In the genomic region with DNA sequence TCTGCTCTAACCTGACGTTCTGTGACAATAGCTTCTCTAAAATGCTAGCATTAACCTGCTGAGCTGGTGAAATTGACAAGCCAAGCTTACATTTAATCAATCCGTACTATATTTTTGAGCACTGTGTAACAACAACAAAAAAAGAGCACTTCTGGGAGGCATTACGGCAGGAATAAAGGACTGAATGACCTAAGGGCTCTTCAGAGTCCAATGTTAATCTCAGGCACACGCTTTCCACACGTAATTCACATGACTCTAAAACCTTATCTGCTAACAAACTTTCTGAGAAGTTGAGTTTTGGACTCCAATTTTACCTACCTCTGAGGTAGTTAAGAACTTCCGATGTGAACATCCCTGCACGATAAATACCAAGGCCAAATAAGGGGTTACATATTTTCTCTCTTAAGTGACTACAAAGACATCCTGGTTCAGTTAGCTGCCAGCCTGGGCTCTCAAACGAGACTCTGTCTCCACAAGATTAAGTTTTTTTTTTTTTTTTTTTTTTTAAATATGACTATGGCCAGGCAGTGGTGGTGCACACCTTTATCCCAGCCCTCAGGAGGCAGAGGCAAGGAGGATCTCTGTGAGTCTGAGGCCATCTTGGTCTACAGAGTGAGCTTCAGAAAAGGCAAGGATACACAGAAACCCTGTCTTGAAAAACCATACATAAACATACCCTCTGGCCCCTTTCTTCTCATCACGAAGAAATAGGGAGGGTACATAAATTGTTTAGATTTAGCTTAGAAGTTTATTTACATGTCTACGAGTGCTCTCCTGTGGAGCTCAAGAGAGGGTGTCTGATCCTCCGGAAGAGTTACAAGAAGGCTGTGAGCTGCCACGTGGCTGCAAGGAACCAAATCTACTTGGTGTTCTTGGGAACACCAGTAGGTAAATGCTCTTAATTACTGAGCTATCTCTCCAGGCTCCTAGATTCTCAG, we compare ENCODE assay signal across 9 mouse cellular contexts. TPM values are rescaled to one million over a fixed set of nuclear protein-coding genes. Genes with fewer than 3 reads are reported as not detected.
DNase-seq lines count a peak whose midpoint lies in the region; ATAC-seq and TF ChIP-seq lines count a peak whose summit lies in the region.
"Had no signal": no experiment of that assay in that cellular context is flagged by ENCODE, and none has a peak within 500 bp of the region (broad histone marks: within the 10 kb centered on the region; RNA-seq: fewer than 3 reads in every experiment).

No protein-coding gene starts in this region.

- H3K4me2 ChIP-seq in kidney, postnatal 0 days (ENCODE audit: low read length): peak overlapping the region; percentile 72
- peak overlapping the region; percentile 75 for H3K4me2 ChIP-seq in forebrain, embryonic 16.5 days (ENCODE audit: low read length)
- H3K4me2 ChIP-seq in liver, postnatal 0 days (ENCODE audit: low read depth, low read length): peak overlapping the region; percentile 78

- ATAC-seq in kidney, postnatal 0 days (replicated peaks; ENCODE audit: low FRiP score, low read depth): no peak
- no peak for ATAC-seq in forebrain, embryonic 16.5 days
- no peak for ATAC-seq in liver, postnatal 0 days

- H3K36me3 ChIP-seq in kidney, postnatal 0 days (ENCODE audit: insufficient read depth, low read length): peaks cover 18% of the 10 kb centered on the region; the same call in 1 of the 2 replicates
- peaks cover 26% of the 10 kb centered on the region for H3K36me3 ChIP-seq in forebrain, embryonic 16.5 days (ENCODE audit: control insufficient read depth, insufficient read depth)
- peaks cover 44% of the 10 kb centered on the region for H3K36me3 ChIP-seq in liver, postnatal 0 days (replicated peaks; ENCODE audit: insufficient read depth, low read length)

- H3K4me3 ChIP-seq in kidney, postnatal 0 days (replicated peaks; ENCODE audit: low read depth, low read length): peak overlapping the region; percentile 93
- H3K4me3 ChIP-seq in forebrain, embryonic 16.5 days (replicated peaks; ENCODE audit: low read length): peak overlapping the region; percentile 80
- peak overlapping the region; percentile 92 for H3K4me3 ChIP-seq in liver, postnatal 0 days (ENCODE audit: low read depth, low read length)

- TF ChIP-seq CTCF in kidney, postnatal 0 days (IDR thresholded peaks at IDR 0.05; ENCODE audit: low read depth): no peak
- TF ChIP-seq CTCF in liver, postnatal 0 days (IDR thresholded peaks at IDR 0.05; ENCODE audit: low read depth): no peak

- peak overlapping the region; percentile 89 for H3K9ac ChIP-seq in kidney, postnatal 0 days (ENCODE audit: low read depth, low read length)
- H3K9ac ChIP-seq in forebrain, embryonic 16.5 days (replicated peaks; ENCODE audit: low read depth, low read length): peak overlapping the region; percentile 88
- H3K9ac ChIP-seq in liver, postnatal 0 days (replicated peaks): peak overlapping the region; percentile 90

- H3K27me3 ChIP-seq in kidney, postnatal 0 days (ENCODE audit: insufficient read depth, low read length): no peaks in the 10 kb centered on the region
- H3K27me3 ChIP-seq in forebrain, embryonic 16.5 days (replicated peaks; ENCODE audit: control insufficient read depth, insufficient read depth, low read length): no peaks in the 10 kb centered on the region
- no peaks in the 10 kb centered on the region for H3K27me3 ChIP-seq in liver, postnatal 0 days (ENCODE audit: insufficient read depth, low read length)

- WGBS in kidney, postnatal 0 days: 14% methylated on average over 12 of the region's 12 CpGs
- 27% methylated on average over 12 of the region's 12 CpGs for WGBS in forebrain, embryonic 16.5 days
- 11% methylated on average over 12 of the region's 12 CpGs for WGBS in liver, postnatal 0 days (ENCODE audit: insufficient replicate concordance)

- peaks cover 9% of the 10 kb centered on the region; the same call in 1 of the 2 replicates for H3K4me1 ChIP-seq in kidney, postnatal 0 days (replicated peaks; ENCODE audit: insufficient read depth, low read length)
- peaks cover 21% of the 10 kb centered on the region for H3K4me1 ChIP-seq in forebrain, embryonic 16.5 days (replicated peaks; ENCODE audit: control insufficient read depth, insufficient read depth, low read length)
- peaks cover 22% of the 10 kb centered on the region for H3K4me1 ChIP-seq in liver, postnatal 0 days (ENCODE audit: insufficient read depth)

- H3K9me3 ChIP-seq in kidney, postnatal 0 days (replicated peaks; ENCODE audit: low read length): no peaks in the 10 kb centered on the region
- H3K9me3 ChIP-seq in forebrain, embryonic 16.5 days (ENCODE audit: control insufficient read depth, low read length): no peaks in the 10 kb centered on the region
- no peaks in the 10 kb centered on the region for H3K9me3 ChIP-seq in liver, postnatal 0 days (ENCODE audit: low read length)

- 0 out of 2 replicates have a peak overlapping the region, but pooled peaks have one; percentile 85 for H3K27ac ChIP-seq in kidney, postnatal 0 days
- H3K27ac ChIP-seq in forebrain, embryonic 16.5 days (ENCODE audit: low read length): no peak overlapping the region
- peak overlapping the region; percentile 90 for H3K27ac ChIP-seq in liver, postnatal 0 days (ENCODE audit: low read depth)

- DNase-seq in kidney, postnatal 0 days (ENCODE audit: low spot score): peak; percentile 52
- DNase-seq in kidney, adult 18-20 months: no peak
- peak; percentile 32 for DNase-seq in Muller cell, postnatal 12 days (ENCODE audit: inconsistent ontology term)
- no peak for DNase-seq in liver, postnatal 0 days
- DNase-seq in adrenal gland, postnatal 25 days: no peak
- DNase-seq in cerebellum, adult 9-10 months: no peak
- no peak for DNase-seq in urinary bladder, adult 2 months (ENCODE audit: low spot score)

- TF ChIP-seq EP300 in liver, postnatal 0 days (IDR thresholded peaks at IDR 0.05; ENCODE audit: low read depth): no peak

RNA-seq across cellular contexts. Expression of a gene that starts 1.2 kb away (rescaled TPM):
- polyA plus RNA-seq in kidney, postnatal 0 days (2015; fragmentation: Nextera tagmentation; extraction: Ambion mirVana): 289 and 348 TPM in 2 replicates
- polyA plus RNA-seq in forebrain, embryonic 16.5 days (2015; fragmentation: Nextera tagmentation; extraction: Ambion mirVana): 211 and 233 TPM in 2 replicates
- polyA plus RNA-seq in liver, postnatal 0 days (2015; fragmentation: Nextera tagmentation; extraction: Ambion mirVana): 132 and 146 TPM in 2 replicates
- 146 and 153 TPM in 2 replicates for total RNA-seq in adrenal gland, postnatal 25 days (2021)
- 64.4 and 92.3 TPM in 2 replicates for polyA plus RNA-seq in urinary bladder, adult 2 months (2012; rRNA removed)

RNA-seq across cellular contexts. Expression of a gene that starts 1.4 kb away (rescaled TPM):
- polyA plus RNA-seq in kidney, postnatal 0 days (2015; fragmentation: Nextera tagmentation; extraction: Ambion mirVana): 24.1 and 27.7 TPM in 2 replicates
- polyA plus RNA-seq in forebrain, embryonic 16.5 days (2015; fragmentation: Nextera tagmentation; extraction: Ambion mirVana): 42.3 and 47.1 TPM in 2 replicates
- polyA plus RNA-seq in liver, postnatal 0 days (2015; fragmentation: Nextera tagmentation; extraction: Ambion mirVana): 10.1 and 13.1 TPM in 2 replicates
- 20.4 and 23.6 TPM in 2 replicates for total RNA-seq in adrenal gland, postnatal 25 days (2021)
- 18.1 and 23.0 TPM in 2 replicates for polyA plus RNA-seq in urinary bladder, adult 2 months (2012; rRNA removed)

RNA-seq across cellular contexts. Expression of a gene that starts 29.6 kb away (rescaled TPM):
- 130 and 132 TPM in 2 replicates for polyA plus RNA-seq in kidney, postnatal 0 days (2015; fragmentation: Nextera tagmentation; extraction: Ambion mirVana)
- polyA plus RNA-seq in forebrain, embryonic 16.5 days (2015; fragmentation: Nextera tagmentation; extraction: Ambion mirVana): 116 and 131 TPM in 2 replicates
- polyA plus RNA-seq in liver, postnatal 0 days (2015; fragmentation: Nextera tagmentation; extraction: Ambion mirVana): 41.3 and 42.0 TPM in 2 replicates
- total RNA-seq in adrenal gland, postnatal 25 days (2021): 67.9 and 83.8 TPM in 2 replicates
- polyA plus RNA-seq in urinary bladder, adult 2 months (2012; rRNA removed): 52.6 and 53.9 TPM in 2 replicates

RNA-seq across cellular contexts. Expression of a gene that starts 52.1 kb away (rescaled TPM):
- not detected in 2 replicates for polyA plus RNA-seq in kidney, postnatal 0 days (2015; fragmentation: Nextera tagmentation; extraction: Ambion mirVana)
- polyA plus RNA-seq in forebrain, embryonic 16.5 days (2015; fragmentation: Nextera tagmentation; extraction: Ambion mirVana): not detected in 2 replicates
- polyA plus RNA-seq in liver, postnatal 0 days (2015; fragmentation: Nextera tagmentation; extraction: Ambion mirVana): not detected in 2 replicates
- total RNA-seq in adrenal gland, postnatal 25 days (2021): not detected in 2 replicates
- polyA plus RNA-seq in urinary bladder, adult 2 months (2012; rRNA removed): not detected in 2 replicates
- polyA plus RNA-seq: gonadal fat pad, adult 2 months had no signal

RNA-seq across cellular contexts. Expression of a gene that starts 54.3 kb away (rescaled TPM):
- polyA plus RNA-seq in kidney, postnatal 0 days (2015; fragmentation: Nextera tagmentation; extraction: Ambion mirVana): 131 and 134 TPM in 2 replicates
- 60.6 and 67.6 TPM in 2 replicates for polyA plus RNA-seq in forebrain, embryonic 16.5 days (2015; fragmentation: Nextera tagmentation; extraction: Ambion mirVana)
- 39.5 and 42.3 TPM in 2 replicates for polyA plus RNA-seq in liver, postnatal 0 days (2015; fragmentation: Nextera tagmentation; extraction: Ambion mirVana)
- 214 and 293 TPM in 2 replicates for total RNA-seq in adrenal gland, postnatal 25 days (2021)
- polyA plus RNA-seq in urinary bladder, adult 2 months (2012; rRNA removed): 52.8 and 58.6 TPM in 2 replicates

Comparison
In these comparisons a context has a peak if more than half of its experiments do, and no peak if none do; other contexts are left out.
1. DNase-seq: peak in kidney, postnatal 0 days (single experiment) and Muller cell, postnatal 12 days (single experiment); none in kidney, adult 18-20 months (single experiment), liver, postnatal 0 days (single experiment), adrenal gland, postnatal 25 days (single experiment), cerebellum, adult 9-10 months (single experiment) and urinary bladder, adult 2 months (single experiment).
2. Peak in every context shown above with its lines, with median percentiles within 50 percentile points of each other: H3K4me2 ChIP-seq, H3K4me3 ChIP-seq and H3K9ac ChIP-seq.